Mouse (Mus musculus): ENCODE results near the gene Rasal2.

DNA sequence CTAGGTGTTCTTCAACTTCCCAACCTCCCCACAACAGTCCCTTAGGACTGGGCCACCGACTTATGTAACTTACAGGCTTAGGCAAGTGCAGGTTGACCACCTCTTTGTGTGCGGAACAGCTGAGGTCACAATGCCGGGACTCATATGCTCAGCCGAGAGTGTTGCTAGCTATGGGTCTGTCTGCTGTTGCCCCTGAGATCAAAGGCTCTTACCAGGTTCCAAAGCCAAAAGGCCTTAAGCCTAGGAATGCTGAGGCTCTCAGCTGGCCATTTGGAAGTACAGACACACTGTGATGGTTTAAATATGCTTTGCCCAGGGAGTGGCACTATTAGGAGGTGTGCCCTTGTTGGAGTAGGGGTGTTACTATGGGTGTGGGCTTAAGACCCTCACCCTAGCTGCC, 303.8 kb downstream of the Rasal2 start, which contains the start of gene Tex35:
- TF ChIP-seq CTCF (IDR thresholded peaks at IDR 0.05; ENCODE audit: low read depth) (no peak), EP300 (optimal IDR thresholded peaks at IDR 0.05) (no peak)

Measured in stomach, postnatal 0 days (tissue).